Mouse (Mus musculus) MEL (cell line): ENCODE measurements at regions not wholly inside any gene's neighbourhood (a gene's known extent, or its start where the extent isn't known, plus 50 kb on each side); places are given as distances from the start of the nearest gene placed in this dataset.
"Not testable (repeated sequence)": the region's sequence is repeated elsewhere in the genome, so short reads cannot be mapped to it uniquely, and the experiment has no call there.

ENCODE experiments used
- DNase-seq: peaks from one replicate; pipeline ENCODE4 v3.0.0; 2011; ENCODE audit warnings: low read depth, low spot score
- H3K27ac ChIP-seq: 2 replicates; pipeline ENCODE4 v1.5.1; 2012; ENCODE audit warnings: low read depth, mild to moderate bottlenecking, control low read depth, low read length, moderate library complexity; ENCODE audit not compliant: control insufficient read depth
- H3K27me3 ChIP-seq, 2 experiments: fragments of 150-350 bp in 1 of 2; sonication (generic) in 1 of 2; 2 replicates each; pipeline ENCODE4 v1.6.1; 2012; ENCODE audit warnings: low read length in 2 of 2, mild to moderate bottlenecking in 2 of 2, improper control_type of control experiment in 1 of 2, moderate library complexity in 1 of 2; ENCODE audit not compliant: insufficient read depth in 2 of 2, control insufficient read depth in 1 of 2
- H3K36me3 ChIP-seq, 2 experiments: 2 replicates each; pipeline ENCODE4 v1.6.1; 2012 to 2014; ENCODE audit warnings: low read length in 2 of 2, improper control_type of control experiment in 1 of 2, inconsistent platforms in 1 of 2, mild to moderate bottlenecking in 1 of 2; ENCODE audit not compliant: insufficient read depth in 2 of 2, control insufficient read depth in 1 of 2
- H3K4me1 ChIP-seq, 2 experiments: fragments of 150-350 bp in 1 of 2; sonication (generic) in 1 of 2; 2 replicates each; pipeline ENCODE4 v1.6.1; 2012; ENCODE audit warnings: low read length in 2 of 2, improper control_type of control experiment in 1 of 2, mild to moderate bottlenecking in 1 of 2; ENCODE audit not compliant: insufficient read depth in 2 of 2, control insufficient read depth in 1 of 2
- H3K4me3 ChIP-seq, 2 experiments: fragments of 150-350 bp in 1 of 2; sonication (generic) in 1 of 2; 2 replicates each; pipeline ENCODE4 v1.5.1; 2012; ENCODE audit warnings: low read depth in 2 of 2, low read length in 2 of 2, mild to moderate bottlenecking in 2 of 2, moderate library complexity in 2 of 2, control low read depth in 1 of 2, improper control_type of control experiment in 1 of 2; ENCODE audit not compliant: control insufficient read depth in 1 of 2, insufficient read depth in 1 of 2
- H3K79me2 ChIP-seq: 2 replicates; pipeline ENCODE4 v1.6.1; 2012; ENCODE audit warnings: mild to moderate bottlenecking, low read length, moderate library complexity; ENCODE audit not compliant: control insufficient read depth, poor library complexity, insufficient read depth
- H3K9ac ChIP-seq: 2 replicates; pipeline ENCODE4 v1.6.1; 2012; ENCODE audit warnings: low read depth, mild to moderate bottlenecking, control low read depth, low read length, moderate library complexity; ENCODE audit not compliant: control insufficient read depth, poor library complexity, severe bottlenecking
- H3K9me3 ChIP-seq: fragments of 150-350 bp; sonication (generic); replicated peaks from 2 replicates; pipeline ENCODE4 v1.6.1; 2012; ENCODE audit warnings: mild to moderate bottlenecking, low read length, improper control_type of control experiment, moderate library complexity; ENCODE audit not compliant: insufficient read depth
- CHD2 ChIP-seq: IDR thresholded peaks from 2 replicates; pipeline ENCODE4 v1.6.1; 2011; ENCODE audit warnings: low read length, improper control_type of control experiment
- CTCF ChIP-seq, 3 experiments: IDR thresholded peaks in 2 of 3; conservative IDR thresholded peaks in 1 of 3; 2 replicates each; pipeline ENCODE4 v1.5.1; 2011 to 2012; ENCODE audit warnings: low read length in 3 of 3, low read depth in 2 of 3, mild to moderate bottlenecking in 2 of 3, improper control_type of control experiment in 1 of 3, inconsistent platforms in 1 of 3, mixed read lengths in 1 of 3, moderate library complexity in 1 of 3; ENCODE audit not compliant: control insufficient read depth in 1 of 3, insufficient read depth in 1 of 3, poor library complexity in 1 of 3, severe bottlenecking in 1 of 3
- EP300 ChIP-seq, 2 experiments: IDR thresholded peaks; 2 replicates each; pipeline ENCODE4 v1.6.1; 2011; ENCODE audit warnings: improper control_type of control experiment in 2 of 2, low read length in 2 of 2, low read depth in 1 of 2, mild to moderate bottlenecking in 1 of 2
- ETS1 ChIP-seq: IDR thresholded peaks from 2 replicates; pipeline ENCODE4 v1.6.1; 2012; ENCODE audit warnings: low read depth, mild to moderate bottlenecking, inconsistent platforms, low read length, improper control_type of control experiment, moderate library complexity
- HCFC1 ChIP-seq: IDR thresholded peaks from 2 replicates; pipeline ENCODE4 v1.6.1; 2012; ENCODE audit warnings: low read depth, mild to moderate bottlenecking, inconsistent platforms, low read length, improper control_type of control experiment, moderate library complexity
- MAX ChIP-seq: IDR thresholded peaks from 2 replicates; pipeline ENCODE4 v1.6.1; 2011; ENCODE audit warnings: low read length, improper control_type of control experiment
- MXI1 ChIP-seq: IDR thresholded peaks from 2 replicates; pipeline ENCODE4 v1.6.1; 2011; ENCODE audit warnings: mild to moderate bottlenecking, low read depth, low read length, improper control_type of control experiment
- RAD21 ChIP-seq: IDR thresholded peaks from 2 replicates; pipeline ENCODE4 v1.6.1; 2011; ENCODE audit warnings: mild to moderate bottlenecking, low read depth, low read length, improper control_type of control experiment
- SIN3A ChIP-seq: IDR thresholded peaks from 2 replicates; pipeline ENCODE4 v1.6.1; 2012; ENCODE audit warnings: low read length, improper control_type of control experiment, inconsistent platforms
- SMC3 ChIP-seq: IDR thresholded peaks from 2 replicates; pipeline ENCODE4 v1.6.1; 2011; ENCODE audit warnings: low read depth, low read length, improper control_type of control experiment
- USF2 ChIP-seq, 2 experiments: IDR thresholded peaks; 2 replicates each; pipeline ENCODE4 v1.6.1; 2011 to 2012; ENCODE audit warnings: improper control_type of control experiment in 2 of 2, low read length in 2 of 2, borderline replicate concordance in 1 of 2, inconsistent platforms in 1 of 2, low read depth in 1 of 2, mild to moderate bottlenecking in 1 of 2; ENCODE audit not compliant: insufficient read depth in 1 of 2
- ZKSCAN1 ChIP-seq: IDR thresholded peaks from 2 replicates; pipeline ENCODE4 v1.6.1; 2012; ENCODE audit warnings: low read depth, mild to moderate bottlenecking, inconsistent platforms, low read length, improper control_type of control experiment, moderate library complexity
- ZNF384 ChIP-seq: IDR thresholded peaks from 2 replicates; pipeline ENCODE4 v1.6.1; 2012; ENCODE audit warnings: low read depth, mild to moderate bottlenecking, inconsistent platforms, low read length, improper control_type of control experiment

DNA sequence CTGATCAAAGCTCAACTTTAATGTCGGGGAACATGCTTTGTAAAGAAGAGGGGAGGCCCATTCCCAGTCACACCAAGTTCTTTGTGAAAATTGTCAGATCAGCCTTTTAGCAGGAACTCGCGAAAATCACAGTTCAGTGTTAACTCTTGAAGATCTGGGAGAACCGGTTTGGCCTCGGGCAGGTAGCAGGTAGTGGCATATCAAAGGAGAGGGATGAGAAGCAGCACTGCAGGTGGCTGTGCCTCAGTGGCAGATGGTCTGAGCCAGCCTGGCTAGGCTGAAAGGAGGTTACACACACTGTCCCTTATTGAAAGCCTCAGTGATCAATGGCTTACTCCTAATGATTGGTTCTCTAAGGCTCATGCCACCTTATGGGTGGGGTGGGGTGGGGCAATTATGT, 2401.0 kb upstream of the Gm8797 start:
- H3K79me2 ChIP-seq, result no peaks in the 10 kb centered on the region
- no peak overlapping the region for H3K4me3 ChIP-seq
- H3K27me3 ChIP-seq, result no peaks in the 10 kb centered on the region
- H3K9ac ChIP-seq, result no peak overlapping the region
- H3K9me3 ChIP-seq, result no peaks in the 10 kb centered on the region
- no peaks in the 10 kb centered on the region for H3K36me3 ChIP-seq
- TF ChIP-seq EP300 (IDR thresholded peaks at IDR 0.05; ENCODE audit: low read depth in 1 of 2, low read length in 2 of 2) (no peak), HCFC1 (no peak), CHD2 (no peak), USF2 (IDR thresholded peaks at IDR 0.05; ENCODE audit: borderline replicate concordance in 1 of 2, insufficient read depth in 1 of 2, low read depth in 1 of 2, low read length in 2 of 2) (no peak), ZKSCAN1 (no peak), ZNF384 (no peak), MAX (no peak), MXI1 (no peak)
- H3K4me1 ChIP-seq, result no peaks in the 10 kb centered on the region
- no peak overlapping the region for H3K27ac ChIP-seq
- DNase-seq, result no peak

- not testable (repeated sequence) for H3K79me2 ChIP-seq, H3K36me3 ChIP-seq, H3K27ac ChIP-seq, H3K4me3 ChIP-seq, H3K9ac ChIP-seq, H3K27me3 ChIP-seq, H3K4me1 ChIP-seq, H3K9me3 ChIP-seq, DNase-seq
Observed at GRCm38 (mm10) chr3:3370859-3371258, 2379.7 kb upstream of the Gm8797 start.

DNA sequence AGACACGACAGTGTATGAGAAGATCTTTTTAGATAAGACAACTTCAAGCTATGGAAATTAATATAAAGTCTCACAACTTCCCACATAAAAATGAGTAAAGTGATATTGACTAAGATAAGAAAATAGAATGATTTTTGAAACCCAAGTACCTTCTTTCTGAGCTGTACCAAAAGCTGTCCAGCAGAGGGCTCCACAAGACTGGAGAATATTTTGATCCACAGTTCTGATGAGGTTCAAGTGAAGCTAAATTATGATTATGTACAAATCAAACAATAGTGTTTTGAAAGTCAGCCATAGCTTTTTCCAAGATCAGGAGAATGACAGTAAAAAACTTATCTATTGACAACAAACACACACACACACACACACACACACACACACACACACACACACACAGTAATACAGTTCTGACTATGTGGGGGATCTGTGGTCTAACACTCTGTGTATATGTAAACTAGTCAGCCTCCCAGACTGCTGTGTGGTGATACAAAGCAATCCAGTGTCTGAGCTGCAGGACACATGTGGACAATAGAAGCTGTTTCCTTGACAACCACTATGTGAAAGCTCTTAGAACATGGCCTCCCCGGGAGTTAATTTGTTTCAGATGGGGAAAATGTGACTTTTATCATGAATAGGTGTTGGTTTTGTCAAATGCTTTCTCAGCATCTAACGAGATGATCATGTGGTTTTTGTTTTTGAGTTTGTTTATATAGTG, 2362.4 kb upstream of the Gm8797 start:
- DNase-seq, result peak; percentile 5
- H3K4me3 ChIP-seq, result no peak overlapping the region
- TF ChIP-seq SMC3 (peak; percentile 17; the same call in 1 of the 2 replicates), ETS1 (no peak), SIN3A (no peak), CTCF (IDR thresholded peaks at IDR 0.05 in 2 of 3, conservative IDR thresholded peaks at IDR 0.05 in 1 of 3; ENCODE audit: control insufficient read depth in 1 of 3, insufficient read depth in 1 of 3, low read depth in 2 of 3, low read length in 3 of 3, poor library complexity in 1 of 3, severe bottlenecking in 1 of 3) (peak in 1 of 3 experiments; percentile 21; a peak in 2 of 6 replicates), RAD21 (peak; percentile 36)
- H3K79me2 ChIP-seq, result no peaks in the 10 kb centered on the region
- no peaks in the 10 kb centered on the region for H3K36me3 ChIP-seq
- no peak overlapping the region for H3K9ac ChIP-seq
- H3K4me1 ChIP-seq, result no peaks in the 10 kb centered on the region
- no peak overlapping the region for H3K27ac ChIP-seq
- no peaks in the 10 kb centered on the region for H3K9me3 ChIP-seq
- no peaks in the 10 kb centered on the region for H3K27me3 ChIP-seq
